Mouse (Mus musculus): Measurements from ENCODE around the gene Gm15140.
"Not testable (repeated sequence)": the region's sequence is repeated elsewhere in the genome, so short reads cannot be mapped to it uniquely, and the experiment has no call there.

Gene Gm15140

DNA sequence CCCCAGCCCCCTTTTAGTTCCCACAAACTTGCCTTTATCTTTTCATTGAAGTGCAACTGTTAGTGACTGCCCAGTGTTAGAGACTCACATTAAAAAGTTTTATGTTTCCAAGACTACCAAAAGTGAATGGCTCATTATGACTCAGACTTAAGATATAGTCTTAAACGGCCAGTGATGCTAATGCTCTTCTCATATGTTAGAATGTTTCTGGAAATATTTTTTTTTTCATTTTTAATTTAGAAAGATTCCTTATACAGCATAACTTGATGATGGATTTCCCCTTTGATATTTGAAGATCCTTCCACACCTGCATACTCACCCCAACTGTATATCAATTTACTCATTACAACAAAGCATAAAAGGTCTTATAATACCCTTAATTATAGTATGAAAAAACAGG lies at the start of gene Gm15140:
TSS of gene Gm15140 (minus strand) at position 101 of the 400 bp plus-strand sequence.
- not testable (repeated sequence) for DNase-seq

Measured in cerebellum, adult 8-10 months (tissue).